Mouse (Mus musculus): ENCODE results near the gene Pink1. TPM values are rescaled to one million over a fixed set of nuclear protein-coding genes. Genes with fewer than 3 reads are reported as not detected.

Pink1 gene
- polyA plus RNA-seq (2011; ENCODE audit: insufficient read depth, insufficient read length, low replicate concordance, missing spikeins): 35.7 and 48.1 TPM in 2 replicates

DNA sequence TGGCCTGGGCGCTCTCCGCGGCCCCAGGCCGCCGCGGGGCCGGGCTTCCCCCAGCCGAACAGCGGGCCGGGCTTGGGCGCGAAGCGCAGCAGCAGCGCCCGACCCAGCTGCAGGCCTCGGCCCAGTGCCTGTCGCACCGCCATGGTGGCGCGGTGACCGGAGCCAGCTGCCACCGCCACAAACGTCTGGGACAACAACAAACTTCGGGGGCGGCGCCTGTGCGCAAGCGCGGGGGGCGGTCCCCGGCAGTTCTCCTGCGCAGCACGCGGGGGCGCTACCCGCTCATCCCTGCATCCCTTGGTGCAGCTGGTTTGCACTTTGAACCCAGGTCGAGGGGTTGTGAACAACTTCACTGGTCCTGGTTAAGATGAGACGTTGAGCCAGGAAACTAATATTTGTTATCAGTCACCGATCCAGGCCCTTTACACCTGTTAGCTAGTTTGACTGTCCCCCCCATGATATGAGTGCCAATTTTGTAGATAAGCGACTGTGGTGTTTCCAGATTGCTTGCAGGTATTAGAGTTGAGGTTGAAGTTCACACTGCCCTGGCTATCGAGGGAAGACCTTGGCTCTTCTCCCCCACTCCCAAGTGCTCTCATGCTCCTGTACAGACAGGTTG, at the start of gene Pink1:
Gene Pink1, minus strand, starts transcription at position 231 of the 619 bp plus-strand sequence.
- Histone ChIP-seq H3K4me3 (replicated peaks; ENCODE audit: control insufficient read depth, low read depth, low read length) (peak within 1 kb of the TSS; percentile 79), H3K27ac (ENCODE audit: control insufficient read depth, insufficient read depth, low read depth, low read length, poor library complexity) (peak within 1 kb of the TSS; percentile 100), H3K4me1 (ENCODE audit: control insufficient read depth, insufficient read depth, low read length) (peaks cover 2% of the 10 kb centered on the region; the same call in 1 of the 2 replicates)
- TF ChIP-seq CTCF (IDR thresholded peaks at IDR 0.05; ENCODE audit: control insufficient read depth, insufficient read depth, low read length): peak; percentile 84
- peak; percentile 61; the same call in 1 of the 2 replicates for TF ChIP-seq POLR2A (IDR thresholded peaks at IDR 0.05; ENCODE audit: borderline replicate concordance, control insufficient read depth, low read depth, low read length)
- 4% methylated on average over 41 of the region's 41 CpGs for WGBS

GRCm38 (mm10) chr4:138375117-138375516, 49.0 kb upstream of the Pink1 start:
- Histone ChIP-seq H3K4me3 (replicated peaks; ENCODE audit: control insufficient read depth, low read depth, low read length) (no peak overlapping the region), H3K4me1 (ENCODE audit: control insufficient read depth, insufficient read depth, low read length) (no peaks in the 10 kb centered on the region), H3K27ac (ENCODE audit: control insufficient read depth, insufficient read depth, low read depth, low read length, poor library complexity) (no peak overlapping the region)
- TF ChIP-seq CTCF (IDR thresholded peaks at IDR 0.05; ENCODE audit: control insufficient read depth, insufficient read depth, low read length) (no peak), POLR2A (IDR thresholded peaks at IDR 0.05; ENCODE audit: borderline replicate concordance, control insufficient read depth, low read depth, low read length) (no peak)
- 75% methylated on average over 3 of the region's 3 CpGs for WGBS

DNA sequence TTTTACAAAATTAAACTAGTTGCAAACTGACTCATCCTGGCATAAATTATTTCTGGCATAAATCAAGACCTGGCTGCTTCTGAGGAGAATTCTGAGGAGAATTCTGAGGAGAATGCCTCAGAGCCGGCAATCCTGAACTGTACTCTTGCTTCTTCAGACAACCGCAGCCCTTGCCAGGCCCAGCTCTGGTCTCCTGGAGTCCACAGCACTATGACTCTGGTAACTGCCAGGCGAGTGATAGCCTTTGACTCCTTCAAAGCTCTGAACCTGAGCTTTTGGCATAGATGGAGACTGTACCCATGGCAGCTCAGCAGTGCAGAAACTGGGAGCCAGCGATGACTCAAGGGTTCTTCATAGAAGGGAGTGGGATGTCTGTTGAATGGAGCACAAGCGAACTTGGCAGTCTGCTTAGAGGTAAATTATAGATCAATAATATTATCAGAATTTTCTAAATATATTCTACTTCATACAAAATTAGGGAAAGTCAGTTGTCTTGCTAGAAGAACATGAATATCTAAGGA, 44.9 kb upstream of the Pink1 start:
- 85% methylated on average over 5 of the region's 5 CpGs for WGBS
- TF ChIP-seq CTCF (IDR thresholded peaks at IDR 0.05; ENCODE audit: control insufficient read depth, insufficient read depth, low read length) (no peak), POLR2A (IDR thresholded peaks at IDR 0.05; ENCODE audit: borderline replicate concordance, control insufficient read depth, low read depth, low read length) (no peak)
- no peaks in the 10 kb centered on the region for H3K4me1 ChIP-seq (ENCODE audit: control insufficient read depth, insufficient read depth, low read length)
- H3K27ac ChIP-seq (ENCODE audit: control insufficient read depth, insufficient read depth, low read depth, low read length, poor library complexity): no peak overlapping the region
- H3K4me3 ChIP-seq (replicated peaks; ENCODE audit: control insufficient read depth, low read depth, low read length): no peak overlapping the region

DNA sequence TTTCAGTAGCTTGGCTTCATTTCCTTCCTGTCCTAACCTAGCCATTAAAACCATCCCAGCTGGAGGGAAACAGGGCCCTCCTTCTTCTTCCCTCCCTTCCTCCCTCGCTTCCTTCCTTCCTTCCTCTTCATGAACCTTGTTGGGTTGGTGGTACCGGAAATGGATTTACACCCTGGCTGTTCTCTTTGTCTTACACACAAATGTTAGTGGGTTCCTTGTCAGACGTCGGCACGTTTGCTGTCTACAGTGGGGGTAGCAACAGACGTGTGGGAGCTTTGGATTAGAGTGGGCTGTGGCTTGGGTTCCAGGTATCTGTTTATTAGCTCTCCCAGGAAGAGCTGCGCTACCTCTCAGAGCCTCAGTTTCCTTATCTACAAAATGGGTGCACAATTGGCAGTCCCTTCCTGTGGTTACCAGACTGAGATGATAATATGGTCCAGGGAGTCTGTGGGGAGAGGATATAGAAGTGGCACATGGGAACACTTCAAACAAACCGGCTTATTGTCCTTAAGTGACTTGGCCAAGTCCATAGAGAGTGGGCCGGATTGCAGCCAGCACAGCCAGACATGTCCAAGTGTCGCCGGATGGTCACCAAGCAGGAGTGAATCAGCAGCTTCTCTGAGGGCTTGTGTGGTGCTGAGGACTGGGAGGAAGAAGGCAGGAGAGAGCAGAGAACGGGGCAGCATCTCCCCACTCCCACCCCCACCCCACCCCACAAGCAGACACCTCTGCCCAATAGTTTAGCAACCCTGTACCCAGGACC, 42.6 kb upstream of the Pink1 start:
- Histone ChIP-seq H3K27ac (ENCODE audit: control insufficient read depth, insufficient read depth, low read depth, low read length, poor library complexity) (no peak overlapping the region), H3K4me1 (ENCODE audit: control insufficient read depth, insufficient read depth, low read length) (no peaks in the 10 kb centered on the region), H3K4me3 (replicated peaks; ENCODE audit: control insufficient read depth, low read depth, low read length) (no peak overlapping the region)
- WGBS: 24% methylated on average over 12 of the region's 12 CpGs
- TF ChIP-seq POLR2A (IDR thresholded peaks at IDR 0.05; ENCODE audit: borderline replicate concordance, control insufficient read depth, low read depth, low read length) (no peak), CTCF (IDR thresholded peaks at IDR 0.05; ENCODE audit: control insufficient read depth, insufficient read depth, low read length) (no peak)

- H3K4me3 ChIP-seq (replicated peaks; ENCODE audit: control insufficient read depth, low read depth, low read length): no peak within 1 kb of the TSS
- under 1% methylated on average over 34 of the region's 34 CpGs for WGBS
- H3K4me1 ChIP-seq (ENCODE audit: control insufficient read depth, insufficient read depth, low read length): no peaks in the 10 kb centered on the region
- no peak for TF ChIP-seq CTCF (IDR thresholded peaks at IDR 0.05; ENCODE audit: control insufficient read depth, insufficient read depth, low read length)
- TF ChIP-seq POLR2A (IDR thresholded peaks at IDR 0.05; ENCODE audit: borderline replicate concordance, control insufficient read depth, low read depth, low read length): no peak
- no peak within 1 kb of the TSS for H3K27ac ChIP-seq (ENCODE audit: control insufficient read depth, insufficient read depth, low read depth, low read length, poor library complexity)
Observed at GRCm38 (mm10) chr4:138367641-138368497, 41.8 kb upstream of the Pink1 start, which contains the start of gene Cda. Gene Cda, minus strand, starts transcription at chr4:138367992.

- 51% methylated on average over 2 of the region's 2 CpGs for WGBS
- H3K4me1 ChIP-seq (ENCODE audit: control insufficient read depth, insufficient read depth, low read length): no peaks in the 10 kb centered on the region
- no peak for TF ChIP-seq CTCF (IDR thresholded peaks at IDR 0.05; ENCODE audit: control insufficient read depth, insufficient read depth, low read length)
- TF ChIP-seq POLR2A (IDR thresholded peaks at IDR 0.05; ENCODE audit: borderline replicate concordance, control insufficient read depth, low read depth, low read length): no peak
- H3K27ac ChIP-seq (ENCODE audit: control insufficient read depth, insufficient read depth, low read depth, low read length, poor library complexity): no peak overlapping the region
- no peak overlapping the region for H3K4me3 ChIP-seq (replicated peaks; ENCODE audit: control insufficient read depth, low read depth, low read length)
Observed at GRCm38 (mm10) chr4:138366561-138366960, 40.5 kb upstream of the Pink1 start.

DNA sequence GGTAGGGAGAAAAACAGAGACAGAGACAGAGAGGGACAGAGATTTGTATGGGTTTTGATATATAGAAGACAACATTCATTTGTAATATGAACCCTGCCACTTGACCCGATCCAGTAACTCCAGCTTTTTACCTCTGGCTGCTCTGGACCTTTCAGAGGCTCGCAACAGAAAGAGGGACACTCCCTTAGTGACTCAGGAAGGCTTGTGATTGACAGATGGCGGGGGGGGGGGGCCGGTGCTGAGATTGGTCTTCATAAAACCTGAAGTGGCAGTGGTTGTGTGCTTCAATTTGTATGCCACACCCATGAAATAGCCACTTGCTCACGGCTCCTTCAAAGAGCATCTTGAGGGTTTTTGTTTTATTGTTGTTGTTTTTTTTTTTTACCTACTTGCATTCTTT, 37.4 kb upstream of the Pink1 start:
- TF ChIP-seq POLR2A (IDR thresholded peaks at IDR 0.05; ENCODE audit: borderline replicate concordance, control insufficient read depth, low read depth, low read length) (no peak), CTCF (IDR thresholded peaks at IDR 0.05; ENCODE audit: control insufficient read depth, insufficient read depth, low read length) (no peak)
- no peaks in the 10 kb centered on the region for H3K4me1 ChIP-seq (ENCODE audit: control insufficient read depth, insufficient read depth, low read length)
- 58% methylated on average over 5 of the region's 5 CpGs for WGBS
- H3K4me3 ChIP-seq (replicated peaks; ENCODE audit: control insufficient read depth, low read depth, low read length): no peak overlapping the region
- H3K27ac ChIP-seq (ENCODE audit: control insufficient read depth, insufficient read depth, low read depth, low read length, poor library complexity): no peak overlapping the region

Measured in bone marrow, adult 2 months (tissue).